Mouse (Mus musculus) liver, postnatal 0 days (tissue): ENCODE measurements around the gene Tatdn2.

ENCODE experiments used
- CTCF ChIP-seq: sonication (generic); IDR thresholded peaks from 2 replicates; pipeline ENCODE4 v1.5.1; 2016; ENCODE audit warnings: antibody characterized with exemption, low read depth
- EP300 ChIP-seq: IDR thresholded peaks from 2 replicates; pipeline ENCODE4 v1.6.1; 2016; ENCODE audit warnings: antibody characterized with exemption, low read depth, mild to moderate bottlenecking

- TF ChIP-seq CTCF (no peak), EP300 (no peak)
Observed at GRCm38 (mm10) chr6:113749119-113749685, 52.4 kb downstream of the Tatdn2 start.
